In the genomic region with DNA sequence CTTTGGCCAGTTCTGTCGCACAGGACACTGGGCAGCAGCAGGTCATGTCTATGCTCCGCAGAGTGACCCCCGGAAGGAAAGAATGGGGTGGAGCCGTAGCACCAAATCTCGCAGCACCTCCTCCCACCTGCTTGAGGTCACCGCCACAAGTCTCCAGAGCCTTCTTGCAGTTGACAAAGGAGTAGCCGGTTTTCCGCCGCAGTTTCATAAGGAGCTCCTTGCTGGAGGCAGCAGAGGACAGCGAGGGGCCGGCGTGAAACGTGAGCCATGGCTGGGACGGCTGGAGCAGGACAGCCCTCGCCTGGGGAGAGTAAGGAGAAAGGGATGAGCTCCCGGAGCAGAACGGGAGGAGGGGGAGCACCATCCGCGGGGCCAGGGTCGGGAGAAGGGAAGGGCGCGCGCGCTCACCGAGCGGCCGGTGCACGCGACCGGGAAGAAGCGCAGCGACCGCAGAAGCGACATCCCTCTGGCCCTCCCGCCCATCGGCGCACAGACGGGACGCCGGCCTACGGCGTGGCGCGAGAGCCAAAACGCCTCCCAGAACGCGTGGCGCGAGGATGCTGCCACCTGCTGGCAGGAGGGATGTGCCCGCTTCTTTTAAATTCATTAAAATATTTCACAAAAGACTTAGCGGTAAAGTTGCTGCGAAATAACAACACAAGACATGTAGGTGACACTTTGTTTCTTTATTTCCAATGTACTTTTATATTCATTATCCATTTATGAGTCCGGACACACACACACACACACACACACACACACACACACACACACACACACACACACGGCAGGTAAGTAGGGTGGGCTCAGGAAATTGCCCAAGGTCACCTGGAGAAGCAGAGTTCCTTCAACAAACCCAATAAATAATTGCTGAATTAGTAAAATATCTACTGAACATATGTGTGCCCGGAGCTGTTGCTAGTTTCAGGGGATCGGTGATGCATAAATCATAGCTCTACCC, we compare ENCODE assay signal across 8 mouse cellular contexts. TPM values are rescaled to one million over a fixed set of nuclear protein-coding genes. Genes with fewer than 3 reads are reported as not detected.
DNase-seq lines count a peak whose midpoint lies in the region; ATAC-seq and TF ChIP-seq lines count a peak whose summit lies in the region.

A gene (minus strand): TSS at position 505 of the 961 bp plus-strand sequence.

- peaks cover 2% of the 10 kb centered on the region; the same call in 1 of the 2 replicates for H3K79me2 ChIP-seq in CH12.LX (replicated peaks; ENCODE audit: control insufficient read depth, extremely low read depth, insufficient read depth, poor library complexity, severe bottlenecking)

- ATAC-seq in forebrain, embryonic 11.5 days (replicated peaks; ENCODE audit: low FRiP score): peak; percentile 86
- ATAC-seq in heart, embryonic 16.5 days (replicated peaks; ENCODE audit: extremely low read depth, insufficient read depth, low FRiP score): peak; percentile 86
- peak; percentile 86 for ATAC-seq in liver, embryonic 15.5 days (ENCODE audit: insufficient read depth)
- ATAC-seq in neural tube, embryonic 12.5 days (ENCODE audit: low FRiP score, low read depth): peak; percentile 83

- H3K4me2 ChIP-seq in CH12.LX (ENCODE audit: insufficient read depth, low read depth, poor library complexity, severe bottlenecking): peak within 1 kb of the TSS; percentile 23
- peak within 1 kb of the TSS; percentile 79 for H3K4me2 ChIP-seq in forebrain, embryonic 11.5 days (ENCODE audit: low read depth, low read length, severe bottlenecking)
- peak within 1 kb of the TSS; percentile 89 for H3K4me2 ChIP-seq in heart, embryonic 16.5 days (ENCODE audit: low read depth, low read length)
- peak within 1 kb of the TSS; percentile 97 for H3K4me2 ChIP-seq in liver, embryonic 15.5 days
- H3K4me2 ChIP-seq in neural tube, embryonic 12.5 days (replicated peaks): peak within 1 kb of the TSS; percentile 91

- in situ Hi-C loops in CH12.LX (cut with MboI; ENCODE audit: low pct_ligation_motif_present, low pct_unique_long_range_greater_than_20kb, low sequenced_read_pairs): no loop called here

- peak within 1 kb of the TSS; percentile 98 for H3K9ac ChIP-seq in CH12.LX (ENCODE audit: insufficient read depth, low read depth)
- H3K9ac ChIP-seq in forebrain, embryonic 11.5 days (ENCODE audit: low read length): peak within 1 kb of the TSS; percentile 93
- H3K9ac ChIP-seq in heart, embryonic 16.5 days (ENCODE audit: low read length): peak within 1 kb of the TSS; percentile 98
- H3K9ac ChIP-seq in liver, embryonic 15.5 days: peak within 1 kb of the TSS; percentile 76
- peak within 1 kb of the TSS; percentile 85 for H3K9ac ChIP-seq in neural tube, embryonic 12.5 days

- peak within 1 kb of the TSS; percentile 58 to 99 (median 97) for H3K4me3 ChIP-seq in CH12.LX (replicated peaks in 1 of 3; ENCODE audit: low read depth in 2 of 3, low read length in 2 of 3, poor library complexity in 1 of 3)
- peak within 1 kb of the TSS; percentile 59 for H3K4me3 ChIP-seq in forebrain, embryonic 11.5 days (ENCODE audit: low read depth, low read length)
- peak within 1 kb of the TSS; percentile 98 for H3K4me3 ChIP-seq in heart, embryonic 16.5 days (ENCODE audit: low read length)
- H3K4me3 ChIP-seq in liver, embryonic 15.5 days (replicated peaks): peak within 1 kb of the TSS; percentile 86
- H3K4me3 ChIP-seq in neural tube, embryonic 12.5 days: peak within 1 kb of the TSS; percentile 75

- TF ChIP-seq RAD21 in CH12.LX (IDR thresholded peaks at IDR 0.05; ENCODE audit: low read depth, low read length): peak; percentile 61

- H3K36me3 ChIP-seq in CH12.LX (replicated peaks in 1 of 2; ENCODE audit: control insufficient read depth in 1 of 2, insufficient read depth in 1 of 2, low read length in 1 of 2): peaks cover 32 to 46% of the 10 kb centered on the region in 2 experiments
- peaks cover 2% of the 10 kb centered on the region; the same call in 1 of the 2 replicates for H3K36me3 ChIP-seq in forebrain, embryonic 11.5 days (ENCODE audit: control insufficient read depth, insufficient read depth, low read length)
- H3K36me3 ChIP-seq in heart, embryonic 16.5 days (ENCODE audit: control insufficient read depth, insufficient read depth): peaks cover 27% of the 10 kb centered on the region
- peaks cover 33% of the 10 kb centered on the region for H3K36me3 ChIP-seq in liver, embryonic 15.5 days (replicated peaks)
- peaks cover 31% of the 10 kb centered on the region for H3K36me3 ChIP-seq in neural tube, embryonic 12.5 days

- dilution Hi-C loops in CH12.LX (cut with MboI; ENCODE audit: extremely low pct_ligation_motif_present, extremely low pct_unique_long_range_greater_than_20kb, low sequenced_read_pairs): no loop called here

- peak; percentile 84 for DNase-seq in CH12.LX (ENCODE audit: extremely low read depth)
- peak; percentile 91 for DNase-seq in c-Kit-positive CD71-positive TER-119-negative erythroid progenitor cells, embryonic 14.5 days (ENCODE audit: low read depth)
- peak; percentile 94 for DNase-seq in forebrain, embryonic 11.5 days (ENCODE audit: low spot score)
- DNase-seq in kidney, postnatal 36 days: peak; percentile 90 to 97
- DNase-seq in telencephalon, adult 2 months (ENCODE audit: low read depth, low spot score): peak; percentile 84

- WGBS in forebrain, embryonic 11.5 days: 6% methylated on average over 55 of the region's 56 CpGs
- 5% methylated on average over 53 of the region's 56 CpGs for WGBS in heart, embryonic 16.5 days
- WGBS in liver, embryonic 15.5 days (ENCODE audit: insufficient replicate concordance): 5% methylated on average over 56 of the region's 56 CpGs
- WGBS in neural tube, embryonic 12.5 days: 5% methylated on average over 56 of the region's 56 CpGs

- TF ChIP-seq EP300 in CH12.LX (IDR thresholded peaks at IDR 0.05; ENCODE audit: low read length): no peak

- peak; percentile 60 to 92 for TF ChIP-seq CTCF in CH12.LX (conservative IDR thresholded peaks at IDR 0.05 in 1 of 2, IDR thresholded peaks at IDR 0.05 in 1 of 2; ENCODE audit: low read depth in 2 of 2, low read length in 2 of 2)

- peaks cover 4 to 16% of the 10 kb centered on the region in 2 experiments for H3K4me1 ChIP-seq in CH12.LX (ENCODE audit: control insufficient read depth in 1 of 2, insufficient read depth in 2 of 2)
- H3K4me1 ChIP-seq in forebrain, embryonic 11.5 days (replicated peaks; ENCODE audit: control insufficient read depth, insufficient read depth, low read length): peaks cover 4% of the 10 kb centered on the region
- H3K4me1 ChIP-seq in heart, embryonic 16.5 days (ENCODE audit: control insufficient read depth, insufficient read depth, low read length): peaks cover 5% of the 10 kb centered on the region; the same call in 1 of the 2 replicates
- H3K4me1 ChIP-seq in liver, embryonic 15.5 days (replicated peaks): peaks cover 12% of the 10 kb centered on the region
- peaks cover 9% of the 10 kb centered on the region; the same call in 1 of the 2 replicates for H3K4me1 ChIP-seq in neural tube, embryonic 12.5 days

- H3K27ac ChIP-seq in CH12.LX (ENCODE audit: insufficient read depth, low read depth): peak within 1 kb of the TSS; percentile 65
- H3K27ac ChIP-seq in forebrain, embryonic 11.5 days (ENCODE audit: low read depth, low read length): peak within 1 kb of the TSS; percentile 66; the same call in 1 of the 2 replicates
- H3K27ac ChIP-seq in heart, embryonic 16.5 days (ENCODE audit: low read length): peak within 1 kb of the TSS; percentile 76
- peak within 1 kb of the TSS; percentile 62; the same call in 1 of the 2 replicates for H3K27ac ChIP-seq in liver, embryonic 15.5 days (replicated peaks)
- H3K27ac ChIP-seq in neural tube, embryonic 12.5 days: no peak within 1 kb of the TSS

- TF ChIP-seq POLR2A in CH12.LX (IDR thresholded peaks at IDR 0.05; ENCODE audit: low read depth, low read length): peak; percentile 87

- H3K9me3 ChIP-seq in CH12.LX (replicated peaks; ENCODE audit: low read length): no peaks in the 10 kb centered on the region
- no peaks in the 10 kb centered on the region for H3K9me3 ChIP-seq in forebrain, embryonic 11.5 days (ENCODE audit: control insufficient read depth, low read length)
- no peaks in the 10 kb centered on the region for H3K9me3 ChIP-seq in heart, embryonic 16.5 days (replicated peaks; ENCODE audit: control insufficient read depth, low read length)
- H3K9me3 ChIP-seq in liver, embryonic 15.5 days (replicated peaks): no peaks in the 10 kb centered on the region
- H3K9me3 ChIP-seq in neural tube, embryonic 12.5 days: no peaks in the 10 kb centered on the region

- no peaks in the 10 kb centered on the region for H3K27me3 ChIP-seq in CH12.LX (replicated peaks)
- no peaks in the 10 kb centered on the region for H3K27me3 ChIP-seq in forebrain, embryonic 11.5 days (ENCODE audit: control insufficient read depth, insufficient read depth, low read length)
- H3K27me3 ChIP-seq in heart, embryonic 16.5 days (ENCODE audit: control insufficient read depth, insufficient read depth, low read length): no peaks in the 10 kb centered on the region
- peaks cover 5% of the 10 kb centered on the region; the same call in 1 of the 2 replicates for H3K27me3 ChIP-seq in liver, embryonic 15.5 days
- no peaks in the 10 kb centered on the region for H3K27me3 ChIP-seq in neural tube, embryonic 12.5 days (replicated peaks)

TF ChIP-seq in CH12.LX, 34 proteins besides CTCF, POLR2A, EP300 and RAD21 (continues in another document):
- no peak for TF ChIP-seq RCOR1 (conservative IDR thresholded peaks at IDR 0.05; ENCODE audit: low read depth, low read length)
- peak; percentile 33; the same call in 1 of the 2 replicates for TF ChIP-seq ETS1 (conservative IDR thresholded peaks at IDR 0.05; ENCODE audit: low read depth, low read length)
- peak; percentile 89 for TF ChIP-seq BHLHE40 (IDR thresholded peaks at IDR 0.05; ENCODE audit: low read depth, low read length)
- TF ChIP-seq POLR2AphosphoS2 (IDR thresholded peaks at IDR 0.05; ENCODE audit: low read depth, low read length): no peak; the same call in 1 of the 2 replicates
- TF ChIP-seq ELF1 (IDR thresholded peaks at IDR 0.05; ENCODE audit: low read depth, low read length): peak; percentile 79
- peak; percentile 85 for TF ChIP-seq SIN3A (IDR thresholded peaks at IDR 0.05; ENCODE audit: low read length)
- TF ChIP-seq E2F4 (IDR thresholded peaks at IDR 0.05; ENCODE audit: insufficient replicate concordance, low read depth, low read length): peak; percentile 94; the same call in 1 of the 2 replicates
- peak; percentile 76 for TF ChIP-seq SMC3 (IDR thresholded peaks at IDR 0.05; ENCODE audit: low read depth, low read length)
- TF ChIP-seq UBTF (IDR thresholded peaks at IDR 0.05; ENCODE audit: low read depth, low read length): no peak
- no peak for TF ChIP-seq USF2 (conservative IDR thresholded peaks at IDR 0.05; ENCODE audit: low read depth, low read length)

RNA-seq across cellular contexts. Expression of the gene that starts here (rescaled TPM):
- total RNA-seq in CH12.LX (2012; rRNA removed): 72.0 and 78.0 TPM in 2 replicates
- 88.9 and 93.9 TPM in 2 replicates for total RNA-seq in CH12.LX (2014; rRNA removed)
- 53.0 and 53.2 TPM in 2 replicates for polyA plus RNA-seq in CH12.LX (2012; ENCODE audit: insufficient read length, low read depth)
- 91.2 and 93.8 TPM in 2 replicates for polyA plus RNA-seq in forebrain, embryonic 11.5 days (2014; fragmentation: Nextera tagmentation; extraction: Ambion mirVana)
- polyA plus RNA-seq in heart, embryonic 16.5 days (2015; fragmentation: Nextera tagmentation; extraction: Ambion mirVana): 89.3 and 93.4 TPM in 2 replicates
- polyA plus RNA-seq in liver, embryonic 15.5 days (2015; fragmentation: Nextera tagmentation; extraction: Ambion mirVana): 43.9 and 44.8 TPM in 2 replicates
- polyA plus RNA-seq in neural tube, embryonic 12.5 days (2016; fragmentation: Nextera tagmentation; extraction: Ambion mirVana): 70.7 and 70.9 TPM in 2 replicates

Comparison
In these comparisons a context has a peak if more than half of its experiments do, and no peak if none do; other contexts are left out.
1. H3K4me2 ChIP-seq: peak in every context shown above with its lines; median percentile 97 in liver, embryonic 15.5 days; 91 in neural tube, embryonic 12.5 days; 89 in heart, embryonic 16.5 days; 79 in forebrain, embryonic 11.5 days; 23 in CH12.LX.